Mouse (Mus musculus) forebrain, embryonic 11.5 days (tissue): ENCODE results near the gene Itpkb. TPM values are rescaled to one million over a fixed set of nuclear protein-coding genes. Genes with fewer than 3 reads are reported as not detected.

Experiments
- ATAC-seq: fragments of 200-750 bp; cut with Nextera tagmentation; replicated peaks from 2 replicates; pipeline ENCODE4 v1.8.0; 2017; ENCODE audit warnings: moderate TSS enrichment; ENCODE audit not compliant: low FRiP score
- DNase-seq: peaks from one replicate; pipeline ENCODE4 v3.0.0-alpha.2; 2017; ENCODE audit warnings: low spot score
- H3K27ac ChIP-seq: fragments of 300-500 bp; sonication (generic); 2 replicates; pipeline ENCODE4 v1.5.1; 2014; ENCODE audit warnings: low read depth, low read length
- H3K27me3 ChIP-seq: fragments of 300-500 bp; sonication (generic); 2 replicates; pipeline ENCODE4 v1.6.1; 2014; ENCODE audit warnings: mild to moderate bottlenecking, low read length, mixed read lengths; ENCODE audit not compliant: control insufficient read depth, insufficient read depth
- H3K36me3 ChIP-seq: fragments of 300-500 bp; sonication (generic); 2 replicates; pipeline ENCODE4 v1.6.1; 2014; ENCODE audit warnings: mild to moderate bottlenecking, low read length, moderate library complexity, mixed read lengths; ENCODE audit not compliant: control insufficient read depth, insufficient read depth
- H3K4me1 ChIP-seq: fragments of 300-500 bp; sonication (generic); replicated peaks from 2 replicates; pipeline ENCODE4 v1.6.1; 2014; ENCODE audit warnings: low read length, mixed read lengths; ENCODE audit not compliant: control insufficient read depth, insufficient read depth
- H3K4me2 ChIP-seq: fragments of 300-500 bp; sonication (generic); 2 replicates; pipeline ENCODE4 v1.6.1; 2014; ENCODE audit warnings: low read depth, mild to moderate bottlenecking, low read length, moderate library complexity, mixed read lengths; ENCODE audit not compliant: severe bottlenecking
- H3K4me3 ChIP-seq: fragments of 300-500 bp; sonication (generic); 2 replicates; pipeline ENCODE4 v1.5.1; 2014; ENCODE audit warnings: low read depth, low read length
- H3K9ac ChIP-seq: fragments of 300-500 bp; sonication (generic); 2 replicates; pipeline ENCODE4 v1.6.1; 2014; ENCODE audit warnings: low read length
- H3K9me3 ChIP-seq: fragments of 300-500 bp; sonication (generic); 2 replicates; pipeline ENCODE4 v1.6.1; 2016; ENCODE audit warnings: low read length, mixed read lengths; ENCODE audit not compliant: control insufficient read depth
- WGBS: fragments of 180-500 bp; shearing (Covaris S2); extraction: QIAGEN DNeasy Blood & Tissue Kit; methylation state at CpG from one replicate; pipeline ENCODE4 v1.1.7; 2014; 5-methylcytosine and 5-hydroxymethylcytosine counted together
- polyA plus RNA-seq: library from polyadenylated mRNA; unstranded; fragments of >200 nt; fragmentation: Nextera tagmentation; extraction: Ambion mirVana; gene quantifications from 2 replicates; pipeline ENCODE4 v1.2.1, GENCODE M21; 2014

The Itpkb gene
- polyA plus RNA-seq, 1 experiment from 2014 or later = 3.2 TPM

- Histone ChIP-seq H3K27ac (no peak overlapping the region), H3K36me3 (no peaks in the 10 kb centered on the region), H3K9ac (no peak overlapping the region), H3K9me3 (no peaks in the 10 kb centered on the region), H3K27me3 (no peaks in the 10 kb centered on the region), H3K4me3 (no peak overlapping the region), H3K4me2 (no peak overlapping the region), H3K4me1 (no peaks in the 10 kb centered on the region)
- DNase-seq (no peak), ATAC-seq (no peak)
- WGBS = 77% methylated on average over 5 of the region's 5 CpGs
Observed at GRCm38 (mm10) chr1:180397734-180398133, 67.4 kb downstream of the Itpkb start.

GRCm38 (mm10) chr1:180398446-180398845 is 68.2 kb downstream of the Itpkb start:
- H3K9ac ChIP-seq = no peak overlapping the region
- no peaks in the 10 kb centered on the region for H3K36me3 ChIP-seq
- no peak overlapping the region for H3K4me3 ChIP-seq
- 76% methylated on average over 3 of the region's 3 CpGs for WGBS
- no peak overlapping the region for H3K4me2 ChIP-seq
- no peak for DNase-seq
- no peaks in the 10 kb centered on the region for H3K9me3 ChIP-seq
- no peaks in the 10 kb centered on the region for H3K4me1 ChIP-seq
- no peaks in the 10 kb centered on the region for H3K27me3 ChIP-seq
- H3K27ac ChIP-seq = no peak overlapping the region
- ATAC-seq = no peak

- Histone ChIP-seq H3K4me3 (no peak overlapping the region), H3K4me2 (no peak overlapping the region), H3K4me1 (no peaks in the 10 kb centered on the region), H3K27me3 (no peaks in the 10 kb centered on the region), H3K27ac (no peak overlapping the region), H3K9ac (no peak overlapping the region), H3K36me3 (no peaks in the 10 kb centered on the region), H3K9me3 (no peaks in the 10 kb centered on the region)
- 83% methylated on average over 4 of the region's 4 CpGs for WGBS
- ATAC-seq = no peak
- no peak for DNase-seq
Observed at GRCm38 (mm10) chr1:180400691-180401455, 70.6 kb downstream of the Itpkb start.

GRCm38 (mm10) chr1:180401725-180402124 is 71.4 kb downstream of the Itpkb start:
- Histone ChIP-seq H3K27ac (no peak overlapping the region), H3K4me1 (no peaks in the 10 kb centered on the region), H3K9me3 (no peaks in the 10 kb centered on the region), H3K27me3 (no peaks in the 10 kb centered on the region), H3K9ac (no peak overlapping the region), H3K4me2 (no peak overlapping the region), H3K36me3 (no peaks in the 10 kb centered on the region), H3K4me3 (no peak overlapping the region)
- ATAC-seq (no peak), DNase-seq (no peak)
- WGBS = 89% methylated on average over 6 of the region's 6 CpGs

- DNase-seq (no peak), ATAC-seq (no peak)
- H3K36me3 ChIP-seq = no peaks in the 10 kb centered on the region
- H3K4me1 ChIP-seq = no peaks in the 10 kb centered on the region
- H3K27me3 ChIP-seq = no peaks in the 10 kb centered on the region
- H3K4me2 ChIP-seq = no peak overlapping the region
- H3K4me3 ChIP-seq = no peak overlapping the region
- no peak overlapping the region for H3K9ac ChIP-seq
- no peaks in the 10 kb centered on the region for H3K9me3 ChIP-seq
- 91% methylated on average over 11 of the region's 11 CpGs for WGBS
- no peak overlapping the region for H3K27ac ChIP-seq
Observed at GRCm38 (mm10) chr1:180402481-180403081, 72.3 kb downstream of the Itpkb start.

GRCm38 (mm10) chr1:180403357-180403693 is 73.0 kb downstream of the Itpkb start:
- 93% methylated on average over 8 of the region's 8 CpGs for WGBS
- DNase-seq = no peak
- Histone ChIP-seq H3K27me3 (no peaks in the 10 kb centered on the region), H3K4me2 (no peak overlapping the region), H3K4me3 (no peak overlapping the region), H3K27ac (no peak overlapping the region), H3K9me3 (no peaks in the 10 kb centered on the region), H3K4me1 (no peaks in the 10 kb centered on the region), H3K36me3 (no peaks in the 10 kb centered on the region), H3K9ac (no peak overlapping the region)
- ATAC-seq = no peak

- WGBS = 80% methylated on average over 32 of the region's 32 CpGs
- ATAC-seq (no peak), DNase-seq (no peak)
- Histone ChIP-seq H3K4me1 (no peaks in the 10 kb centered on the region), H3K36me3 (no peaks in the 10 kb centered on the region), H3K9ac (no peak overlapping the region), H3K9me3 (no peaks in the 10 kb centered on the region), H3K27ac (no peak overlapping the region), H3K27me3 (no peaks in the 10 kb centered on the region), H3K4me2 (no peak overlapping the region), H3K4me3 (no peak overlapping the region)
Observed at GRCm38 (mm10) chr1:180403694-180404606, 73.7 kb downstream of the Itpkb start.

GRCm38 (mm10) chr1:180404706-180405105 is 74.4 kb downstream of the Itpkb start:
- Histone ChIP-seq H3K4me1 (no peaks in the 10 kb centered on the region), H3K27ac (no peak overlapping the region), H3K9me3 (no peaks in the 10 kb centered on the region), H3K9ac (no peak overlapping the region), H3K4me3 (no peak overlapping the region), H3K4me2 (no peak overlapping the region), H3K36me3 (no peaks in the 10 kb centered on the region), H3K27me3 (no peaks in the 10 kb centered on the region)
- DNase-seq (no peak), ATAC-seq (no peak)
- 92% methylated on average over 3 of the region's 3 CpGs for WGBS
